Mouse (Mus musculus) 3T3-L1 (cell line): ENCODE data around the gene Phldb1.

Experiments
- DNase-seq: peaks from one replicate; pipeline ENCODE4 v3.0.0-alpha.2; 2015; ENCODE audit warnings: low read depth, low spot score

Phldb1 gene

GRCm38 (mm10) chr9:44726431-44727146 lies 8.4 kb downstream of the Phldb1 start:
- DNase-seq, result no peak

GRCm38 (mm10) chr9:44724665-44725064 lies 10.3 kb downstream of the Phldb1 start:
- peak; percentile 35 for DNase-seq

- DNase-seq, result no peak
Measured at GRCm38 (mm10) chr9:44724223-44724622, 10.8 kb downstream of the Phldb1 start.

- no peak for DNase-seq
Measured at GRCm38 (mm10) chr9:44723521-44724041, 11.4 kb downstream of the Phldb1 start.

- no peak for DNase-seq
Measured at GRCm38 (mm10) chr9:44723008-44723407, 12.0 kb downstream of the Phldb1 start.

GRCm38 (mm10) chr9:44722575-44722974 lies 12.4 kb downstream of the Phldb1 start:
- no peak for DNase-seq

GRCm38 (mm10) chr9:44721877-44722186 lies 13.2 kb downstream of the Phldb1 start:
- no peak for DNase-seq

GRCm38 (mm10) chr9:44721154-44721876 lies 13.7 kb downstream of the Phldb1 start:
- DNase-seq, result peak; percentile 85

GRCm38 (mm10) chr9:44720358-44721153 lies 14.4 kb downstream of the Phldb1 start:
- DNase-seq, result peak; percentile 44

- no peak for DNase-seq
Measured at GRCm38 (mm10) chr9:44719632-44720357, 15.2 kb downstream of the Phldb1 start.

- DNase-seq, result no peak
Measured at GRCm38 (mm10) chr9:44718937-44719631, 15.9 kb downstream of the Phldb1 start.

GRCm38 (mm10) chr9:44717822-44718242 lies 17.2 kb downstream of the Phldb1 start:
- DNase-seq, result no peak

- DNase-seq, result no peak
Measured at GRCm38 (mm10) chr9:44716997-44717821, 17.8 kb downstream of the Phldb1 start.

- no peak for DNase-seq
Measured at GRCm38 (mm10) chr9:44715705-44716362, 19.2 kb downstream of the Phldb1 start.

- no peak for DNase-seq
Measured at GRCm38 (mm10) chr9:44715109-44715508, 19.9 kb downstream of the Phldb1 start.

GRCm38 (mm10) chr9:44713574-44713973 lies 21.4 kb downstream of the Phldb1 start:
- DNase-seq, result no peak

GRCm38 (mm10) chr9:44713080-44713479 lies 21.9 kb downstream of the Phldb1 start:
- no peak for DNase-seq

- DNase-seq, result no peak
Measured at GRCm38 (mm10) chr9:44711602-44712001, 23.4 kb downstream of the Phldb1 start.

GRCm38 (mm10) chr9:44710213-44710612 lies 24.8 kb downstream of the Phldb1 start:
- DNase-seq, result no peak
